Mouse (Mus musculus) adrenal gland, adult (tissue): Measurements from ENCODE around the gene Trim9.

ENCODE experiments used
- DNase-seq, 2 experiments: peaks; one replicate each; pipeline ENCODE4 v3.0.0; 2022 to 2023; ENCODE audit warnings: low spot score in 1 of 2; ENCODE audit not compliant: inconsistent age in 2 of 2

Trim9 gene

GRCm38 (mm10) chr12:70218795-70219540 lies 128.4 kb downstream of the Trim9 start:
- no peak for DNase-seq

- no peak for DNase-seq
These were observed 131.1 kb downstream of the Trim9 start for GRCm38 (mm10) chr12:70216229-70216800.

GRCm38 (mm10) chr12:70214281-70214680 lies 133.1 kb downstream of the Trim9 start:
- no peak for DNase-seq

GRCm38 (mm10) chr12:70213601-70214000 lies 133.8 kb downstream of the Trim9 start:
- DNase-seq: no peak

GRCm38 (mm10) chr12:70212501-70212900 lies 134.9 kb downstream of the Trim9 start:
- DNase-seq: no peak

- DNase-seq: no peak
These were observed 139.2 kb downstream of the Trim9 start for GRCm38 (mm10) chr12:70208214-70208613.

- peak in 1 of 2 experiments; percentile 42 for DNase-seq
These were observed 143.0 kb downstream of the Trim9 start for GRCm38 (mm10) chr12:70204433-70204832.

GRCm38 (mm10) chr12:70201926-70202529 lies 145.4 kb downstream of the Trim9 start:
- no peak for DNase-seq

GRCm38 (mm10) chr12:70196341-70196740 lies 151.1 kb downstream of the Trim9 start:
- DNase-seq: peak; percentile 31 to 75

- no peak for DNase-seq
These were observed 152.0 kb downstream of the Trim9 start for GRCm38 (mm10) chr12:70195426-70195825.
